Mouse (Mus musculus) left cerebral cortex, postnatal 25 days (tissue): ENCODE measurements at regions not wholly inside any gene's neighbourhood (a gene's known extent, or its start where the extent isn't known, plus 50 kb on each side); places are given as distances from the start of the nearest gene placed in this dataset.

Experiments
- DNase-seq, 2 experiments: peaks; one replicate each; pipeline ENCODE4 v3.0.0; 2022; ENCODE audit warnings: low spot score in 2 of 2, mixed read lengths in 1 of 2
- intact Hi-C: fragments of 180-260 bp; cut with DNase I; formaldehyde crosslinking; loops from one replicate; pipeline ENCODE4 v1.15.1; 2025

DNA sequence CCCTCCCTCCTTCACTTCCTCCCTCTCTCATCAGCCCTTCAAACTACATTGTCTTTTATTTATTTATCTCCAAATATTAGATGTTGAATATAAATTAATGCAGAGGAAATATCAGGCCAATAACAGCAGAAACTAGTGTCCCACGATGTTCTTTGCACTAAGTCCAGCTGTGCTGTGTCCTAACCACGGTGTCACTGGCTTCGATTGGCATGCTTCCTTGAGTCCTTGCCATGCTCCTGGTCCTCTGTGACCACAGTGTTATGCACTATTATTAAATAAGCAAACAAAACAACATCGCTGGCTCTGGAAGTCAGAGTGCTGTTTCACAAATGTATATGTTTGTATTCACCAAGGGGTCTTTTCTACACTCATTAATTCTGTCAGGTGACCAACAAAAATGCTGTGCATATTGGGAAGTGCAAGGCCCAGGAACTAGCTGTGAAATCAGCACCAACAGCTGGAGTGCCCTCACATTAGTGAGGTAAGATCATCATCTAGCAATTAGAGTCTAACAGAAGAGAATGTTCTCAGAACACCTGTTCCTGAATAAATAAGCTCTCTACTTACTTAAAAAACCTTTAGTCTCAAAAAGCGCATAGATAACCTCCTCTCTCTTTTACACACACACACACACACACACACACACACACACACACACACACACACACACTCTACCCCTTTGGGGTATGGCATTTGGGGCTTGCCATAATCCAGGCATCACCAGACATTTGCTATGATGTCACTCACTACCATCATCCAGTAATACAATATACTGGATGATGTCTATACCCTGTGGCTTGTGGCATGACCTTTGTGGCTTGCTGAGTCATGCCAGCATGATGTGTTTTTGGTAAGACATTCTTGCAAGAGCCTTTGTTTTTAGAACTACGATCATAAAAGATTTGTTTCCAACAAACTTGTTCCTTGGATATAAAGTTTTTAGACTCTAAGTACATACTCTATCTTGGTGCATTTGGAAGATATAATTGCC lies 81.9 kb upstream of the Rgs2 start:
- intact Hi-C loops = no loop called here

DNA sequence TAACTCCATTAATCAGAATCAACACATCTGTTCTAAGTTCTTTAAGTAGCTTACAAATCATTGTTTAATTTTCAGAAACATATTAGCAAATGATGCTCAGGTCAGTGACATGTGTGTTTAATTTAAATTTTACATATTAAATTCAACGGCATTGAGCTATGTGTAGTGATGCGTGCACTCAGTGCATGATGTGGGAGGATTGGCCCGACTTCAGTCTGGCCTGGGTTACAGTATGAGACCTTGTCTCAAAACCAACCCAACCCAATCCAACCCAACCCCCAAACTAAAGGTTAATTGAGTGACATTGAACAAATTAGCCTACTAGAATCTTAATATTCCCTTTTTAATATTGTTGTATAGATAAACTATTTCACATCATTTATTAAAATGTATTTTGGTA lies 75.0 kb upstream of the Rgs2 start:
- intact Hi-C loops = loop anchor here (10.0 kb wide), 1 partner anchor 896 kb away; no protein-coding TSS in a partner anchor

More for the DNA sequence above, 81.9 kb upstream of the Rgs2 start:
- DNase-seq = no peak

GRCm38 (mm10) chr1:144078446-144078845 lies 74.5 kb upstream of the Rgs2 start:
- DNase-seq = no peak
- intact Hi-C loops = loop anchor here (10.0 kb wide), 1 partner anchor 896 kb away; no protein-coding TSS in a partner anchor

More for the DNA sequence above, 75.0 kb upstream of the Rgs2 start:
- DNase-seq = no peak

GRCm38 (mm10) chr1:144075991-144076390 lies 72.0 kb upstream of the Rgs2 start:
- intact Hi-C loops = loop anchor here (10.0 kb wide), 1 partner anchor 899 kb away; no protein-coding TSS in a partner anchor
- DNase-seq = no peak

DNA sequence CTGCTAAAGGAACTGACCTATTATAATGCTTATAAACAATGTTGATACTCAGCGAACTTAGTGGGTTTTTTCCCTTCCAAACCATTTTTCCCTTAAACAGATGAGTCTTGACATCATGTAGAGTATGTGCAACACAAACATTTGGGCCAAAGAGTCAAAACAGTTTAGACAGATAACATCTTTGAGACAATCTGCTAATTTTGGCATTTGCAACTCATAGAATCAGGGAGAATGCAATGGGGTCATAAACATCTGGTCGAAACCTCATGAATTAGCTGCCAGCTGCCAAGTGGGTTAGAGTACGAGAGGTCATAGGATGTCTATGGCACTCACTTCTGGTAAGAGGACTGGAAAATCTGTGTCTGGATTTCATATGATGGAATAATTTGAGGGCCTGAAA lies 57.3 kb upstream of the Rgs2 start:
- no peak for DNase-seq
- intact Hi-C loops = no loop called here

GRCm38 (mm10) chr1:144055476-144056213 lies 51.7 kb upstream of the Rgs2 start:
- DNase-seq = no peak
- intact Hi-C loops = no loop called here
